11 mouse cellular contexts compared by ENCODE assay signal in genomic region chr6:83142886-83143285, GRCm38 (mm10). TPM values are rescaled to one million over a fixed set of nuclear protein-coding genes. Genes with fewer than 3 reads are reported as not detected.
DNase-seq lines count a peak whose midpoint lies in the region; ATAC-seq and TF ChIP-seq lines count a peak whose summit lies in the region.
"Had no signal": no experiment of that assay in that cellular context is flagged by ENCODE, and none has a peak within 500 bp of the region (broad histone marks: within the 10 kb centered on the region; RNA-seq: fewer than 3 reads in every experiment).

No protein-coding gene starts in this region.

- DNase-seq in forebrain, embryonic 10.5 days (ENCODE audit: extremely low spot score, low spot score) = no peak
- no peak for DNase-seq in forebrain, embryonic 14.5 days (ENCODE audit: low spot score)
- no peak for DNase-seq in layer of hippocampus, adult 2 months (ENCODE audit: low spot score in 2 of 2)
- DNase-seq in layer of hippocampus, postnatal 10 days (ENCODE audit: low spot score in 2 of 2) = no peak
- no peak for DNase-seq in adrenal gland, postnatal 14 days
- DNase-seq in layer of hippocampus, adult 11-12 months (ENCODE audit: low spot score) = no peak
- DNase-seq: lung, postnatal 36 days had no signal

- H3K27ac ChIP-seq in forebrain, embryonic 10.5 days = peak overlapping the region; percentile 80
- no peak overlapping the region for H3K27ac ChIP-seq in forebrain, embryonic 14.5 days (ENCODE audit: low read depth, low read length)
- peak overlapping the region; percentile 96 for H3K27ac ChIP-seq in layer of hippocampus, adult 2 months
- no peak overlapping the region for H3K27ac ChIP-seq in hindbrain, embryonic 15.5 days (replicated peaks)
- no peak overlapping the region for H3K27ac ChIP-seq in neural tube, embryonic 14.5 days (ENCODE audit: low read depth, low read length)

- peaks cover 26% of the 10 kb centered on the region for H3K27me3 ChIP-seq in forebrain, embryonic 10.5 days (ENCODE audit: poor library complexity, severe bottlenecking)
- 0 out of 2 replicates have a peak, but pooled peaks cover 6% of the 10 kb centered on the region for H3K27me3 ChIP-seq in forebrain, embryonic 14.5 days (replicated peaks; ENCODE audit: control insufficient read depth, insufficient read depth, low read length)
- no peaks in the 10 kb centered on the region for H3K27me3 ChIP-seq in hindbrain, embryonic 15.5 days
- no peaks in the 10 kb centered on the region for H3K27me3 ChIP-seq in neural tube, embryonic 14.5 days (ENCODE audit: control insufficient read depth, insufficient read depth, low read length)

- WGBS in forebrain, embryonic 10.5 days = 52% methylated on average over 11 of the region's 11 CpGs
- 54% methylated on average over 11 of the region's 11 CpGs for WGBS in forebrain, embryonic 14.5 days
- WGBS in hindbrain, embryonic 15.5 days = 41% methylated on average over 11 of the region's 11 CpGs
- WGBS in neural tube, embryonic 14.5 days = 39% methylated on average over 11 of the region's 11 CpGs

- H3K36me3 ChIP-seq in forebrain, embryonic 10.5 days (replicated peaks) = peaks cover 29% of the 10 kb centered on the region
- no peaks in the 10 kb centered on the region for H3K36me3 ChIP-seq in forebrain, embryonic 14.5 days (ENCODE audit: control insufficient read depth, insufficient read depth, low read length)
- H3K36me3 ChIP-seq in hindbrain, embryonic 15.5 days = no peaks in the 10 kb centered on the region
- no peaks in the 10 kb centered on the region for H3K36me3 ChIP-seq in neural tube, embryonic 14.5 days (ENCODE audit: control insufficient read depth, insufficient read depth, low read length)

- no peaks in the 10 kb centered on the region for H3K9me3 ChIP-seq in forebrain, embryonic 10.5 days
- no peaks in the 10 kb centered on the region for H3K9me3 ChIP-seq in forebrain, embryonic 14.5 days (replicated peaks; ENCODE audit: control insufficient read depth, low read length)
- H3K9me3 ChIP-seq in hindbrain, embryonic 15.5 days = no peaks in the 10 kb centered on the region
- no peaks in the 10 kb centered on the region for H3K9me3 ChIP-seq in neural tube, embryonic 14.5 days (ENCODE audit: control insufficient read depth, low read length)

- no peak for TF ChIP-seq CTCF in layer of hippocampus, adult 2 months (conservative IDR thresholded peaks at IDR 0.05)

- no peak overlapping the region for H3K9ac ChIP-seq in forebrain, embryonic 14.5 days (ENCODE audit: low read length)
- H3K9ac ChIP-seq in hindbrain, embryonic 15.5 days = 0 out of 2 replicates have a peak overlapping the region, but pooled peaks have one; percentile 57
- no peak overlapping the region for H3K9ac ChIP-seq in neural tube, embryonic 14.5 days (replicated peaks; ENCODE audit: low read depth, low read length)

- no peak for ATAC-seq in forebrain, embryonic 14.5 days
- no peak for ATAC-seq in hindbrain, embryonic 15.5 days (ENCODE audit: low FRiP score, low read depth)
- ATAC-seq in neural tube, embryonic 14.5 days (ENCODE audit: low read depth) = peak; percentile 39; the same call in 1 of the 2 replicates
- ATAC-seq: intestine, embryonic 16.5 days had no signal

- peaks cover 73% of the 10 kb centered on the region for H3K4me1 ChIP-seq in forebrain, embryonic 10.5 days
- peaks cover 9% of the 10 kb centered on the region; the same call in 1 of the 2 replicates for H3K4me1 ChIP-seq in forebrain, embryonic 14.5 days (ENCODE audit: control insufficient read depth, insufficient read depth, low read length)
- peaks cover 26% of the 10 kb centered on the region for H3K4me1 ChIP-seq in hindbrain, embryonic 15.5 days (replicated peaks)
- peaks cover 9% of the 10 kb centered on the region for H3K4me1 ChIP-seq in neural tube, embryonic 14.5 days (ENCODE audit: control insufficient read depth, insufficient read depth, low read length)

- H3K4me2 ChIP-seq in forebrain, embryonic 14.5 days (ENCODE audit: low read length) = no peak overlapping the region
- peak overlapping the region; percentile 84 for H3K4me2 ChIP-seq in hindbrain, embryonic 15.5 days
- peak overlapping the region; percentile 78; the same call in 1 of the 2 replicates for H3K4me2 ChIP-seq in neural tube, embryonic 14.5 days (ENCODE audit: low read depth, low read length)

- 0 out of 2 replicates have a peak overlapping the region, but pooled peaks have one; percentile 51 for H3K4me3 ChIP-seq in forebrain, embryonic 10.5 days
- no peak overlapping the region for H3K4me3 ChIP-seq in forebrain, embryonic 14.5 days (ENCODE audit: low read depth, low read length)
- peak overlapping the region; percentile 63 for H3K4me3 ChIP-seq in layer of hippocampus, adult 2 months
- H3K4me3 ChIP-seq in hindbrain, embryonic 15.5 days = no peak overlapping the region; the same call in none of the 2 replicates
- no peak overlapping the region for H3K4me3 ChIP-seq in neural tube, embryonic 14.5 days (ENCODE audit: low read depth, low read length)
- H3K4me3 ChIP-seq: erythroblast, embryonic 14.5 days had no signal

RNA-seq across cellular contexts. Expression of gene Rtkn, which starts 7.6 kb away (rescaled TPM):
- polyA plus RNA-seq in forebrain, embryonic 10.5 days (2016; fragmentation: Nextera tagmentation; extraction: Ambion mirVana) = 32.1 and 32.7 TPM in 2 replicates
- 4.7 and 4.8 TPM in 2 replicates for polyA plus RNA-seq in forebrain, embryonic 14.5 days (2014; fragmentation: Nextera tagmentation; extraction: Ambion mirVana)
- 10 to 100 TPM; 80.0 to 84.0 TPM for total RNA-seq in layer of hippocampus, adult 2 months (2021)
- total RNA-seq in layer of hippocampus, postnatal 10 days (2021) = 10 to 100 TPM; 36.2 to 36.5 TPM
- polyA plus RNA-seq in hindbrain, embryonic 15.5 days (2015; fragmentation: Nextera tagmentation; extraction: Ambion mirVana) = 14.9 and 17.8 TPM in 2 replicates
- 6.3 and 8.8 TPM in 2 replicates for polyA plus RNA-seq in neural tube, embryonic 14.5 days (2014; fragmentation: Nextera tagmentation; extraction: Ambion mirVana)
- 9.1 and 13.6 TPM in 2 replicates for total RNA-seq in adrenal gland, postnatal 14 days (2021)

RNA-seq across cellular contexts. Expression of gene Wdr54, which starts 13.3 kb away (rescaled TPM):
- 13.9 and 14.7 TPM in 2 replicates for polyA plus RNA-seq in forebrain, embryonic 10.5 days (2016; fragmentation: Nextera tagmentation; extraction: Ambion mirVana)
- 20.6 and 23.9 TPM in 2 replicates for polyA plus RNA-seq in forebrain, embryonic 14.5 days (2014; fragmentation: Nextera tagmentation; extraction: Ambion mirVana)
- total RNA-seq in layer of hippocampus, adult 2 months (2021) = 10 to 100 TPM; 25.0 to 32.0 TPM
- total RNA-seq in layer of hippocampus, postnatal 10 days (2021) = 10 to 100 TPM; 21.5 to 28.1 TPM
- polyA plus RNA-seq in hindbrain, embryonic 15.5 days (2015; fragmentation: Nextera tagmentation; extraction: Ambion mirVana) = 17.8 and 19.3 TPM in 2 replicates
- polyA plus RNA-seq in neural tube, embryonic 14.5 days (2014; fragmentation: Nextera tagmentation; extraction: Ambion mirVana) = 18.2 and 25.7 TPM in 2 replicates
- 1.5 and 2.9 TPM in 2 replicates for total RNA-seq in adrenal gland, postnatal 14 days (2021)

RNA-seq across cellular contexts. Expression of gene 1700003E16Rik, which starts 13.3 kb away (rescaled TPM):
- polyA plus RNA-seq in forebrain, embryonic 10.5 days (2016; fragmentation: Nextera tagmentation; extraction: Ambion mirVana) = 1.3 and 1.9 TPM in 2 replicates
- 5.8 and 7.5 TPM in 2 replicates for polyA plus RNA-seq in forebrain, embryonic 14.5 days (2014; fragmentation: Nextera tagmentation; extraction: Ambion mirVana)
- total RNA-seq in layer of hippocampus, adult 2 months (2021) = 10 to 100 TPM; 21.8 to 21.9 TPM
- 10 to 100 TPM; 20.6 to 22.1 TPM for total RNA-seq in layer of hippocampus, postnatal 10 days (2021)
- 9.7 and 9.8 TPM in 2 replicates for polyA plus RNA-seq in hindbrain, embryonic 15.5 days (2015; fragmentation: Nextera tagmentation; extraction: Ambion mirVana)
- 4.2 and 7.8 TPM in 2 replicates for polyA plus RNA-seq in neural tube, embryonic 14.5 days (2014; fragmentation: Nextera tagmentation; extraction: Ambion mirVana)
- 0.33 and 0.34 TPM in 2 replicates for total RNA-seq in adrenal gland, postnatal 14 days (2021)
- polyA plus RNA-seq: erythroblast, embryonic 14.5 days had no signal

RNA-seq across cellular contexts. Expression of gene Ino80b, which starts 17.7 kb away (rescaled TPM):
- polyA plus RNA-seq in forebrain, embryonic 10.5 days (2016; fragmentation: Nextera tagmentation; extraction: Ambion mirVana) = 17.5 and 19.2 TPM in 2 replicates
- 15.6 and 17.5 TPM in 2 replicates for polyA plus RNA-seq in forebrain, embryonic 14.5 days (2014; fragmentation: Nextera tagmentation; extraction: Ambion mirVana)
- total RNA-seq in layer of hippocampus, adult 2 months (2021) = 10 to 100 TPM; 22.3 to 25.4 TPM
- 10 to 100 TPM; 21.6 to 22.6 TPM for total RNA-seq in layer of hippocampus, postnatal 10 days (2021)
- polyA plus RNA-seq in hindbrain, embryonic 15.5 days (2015; fragmentation: Nextera tagmentation; extraction: Ambion mirVana) = 13.8 and 16.3 TPM in 2 replicates
- polyA plus RNA-seq in neural tube, embryonic 14.5 days (2014; fragmentation: Nextera tagmentation; extraction: Ambion mirVana) = 13.5 and 14.3 TPM in 2 replicates
- total RNA-seq in adrenal gland, postnatal 14 days (2021) = 19.3 and 22.5 TPM in 2 replicates

RNA-seq across cellular contexts. Expression of gene Wbp1, which starts 21.5 kb away (rescaled TPM):
- 125 and 137 TPM in 2 replicates for polyA plus RNA-seq in forebrain, embryonic 10.5 days (2016; fragmentation: Nextera tagmentation; extraction: Ambion mirVana)
- polyA plus RNA-seq in forebrain, embryonic 14.5 days (2014; fragmentation: Nextera tagmentation; extraction: Ambion mirVana) = 197 and 214 TPM in 2 replicates
- 10 to 100 TPM; 55.9 to 56.1 TPM for total RNA-seq in layer of hippocampus, adult 2 months (2021)
- 10 to 100 TPM; 68.6 to 72.7 TPM for total RNA-seq in layer of hippocampus, postnatal 10 days (2021)
- polyA plus RNA-seq in hindbrain, embryonic 15.5 days (2015; fragmentation: Nextera tagmentation; extraction: Ambion mirVana) = 155 and 161 TPM in 2 replicates
- polyA plus RNA-seq in neural tube, embryonic 14.5 days (2014; fragmentation: Nextera tagmentation; extraction: Ambion mirVana) = 129 and 146 TPM in 2 replicates
- 64.5 and 69.3 TPM in 2 replicates for total RNA-seq in adrenal gland, postnatal 14 days (2021)

Comparison
In these comparisons a context has a peak if more than half of its experiments do, and no peak if none do; other contexts are left out.
1. H3K27ac ChIP-seq: peak in forebrain, embryonic 10.5 days (single experiment) and layer of hippocampus, adult 2 months (single experiment); none in forebrain, embryonic 14.5 days (single experiment), hindbrain, embryonic 15.5 days (single experiment) and neural tube, embryonic 14.5 days (single experiment).
2. H3K4me3 ChIP-seq: peak in forebrain, embryonic 10.5 days (single experiment) and layer of hippocampus, adult 2 months (single experiment); none in forebrain, embryonic 14.5 days (single experiment), hindbrain, embryonic 15.5 days (single experiment) and neural tube, embryonic 14.5 days (single experiment).